In genomic region chr4:85207515-85207914, GRCm38 (mm10) we compare ENCODE assay signal across 25 mouse cellular contexts. TPM values are rescaled to one million over a fixed set of nuclear protein-coding genes. Genes with fewer than 3 reads are reported as not detected.
DNase-seq lines count a peak whose midpoint lies in the region; ATAC-seq and TF ChIP-seq lines count a peak whose summit lies in the region.
"Had no signal": no experiment of that assay in that cellular context is flagged by ENCODE, and none has a peak within 500 bp of the region (broad histone marks: within the 10 kb centered on the region; RNA-seq: fewer than 3 reads in every experiment).

No protein-coding gene starts in this region.

- peaks cover 3% of the 10 kb centered on the region for H3K4me1 ChIP-seq in hindbrain, postnatal 0 days (ENCODE audit: insufficient read depth, low read length)
- H3K4me1 ChIP-seq in hindbrain, embryonic 13.5 days (replicated peaks): peaks cover 8% of the 10 kb centered on the region
- H3K4me1 ChIP-seq in cortical plate, adult 2 months (ENCODE audit: control insufficient read depth, insufficient read depth, low read length): peaks cover 10% of the 10 kb centered on the region; the same call in 1 of the 2 replicates
- H3K4me1 ChIP-seq: liver, embryonic 15.5 days had no signal

- no peak for ATAC-seq in hindbrain, postnatal 0 days
- ATAC-seq in hindbrain, embryonic 13.5 days (ENCODE audit: low FRiP score): no peak
- ATAC-seq: activated CD4-positive, CD25-positive, alpha-beta regulatory T cell, adult 4 months; intestine, embryonic 15.5 days had no signal

- TF ChIP-seq CTCF in hindbrain, postnatal 0 days (IDR thresholded peaks at IDR 0.05; ENCODE audit: low read depth): no peak
- TF ChIP-seq CTCF in cortical plate, adult 2 months (IDR thresholded peaks at IDR 0.05; ENCODE audit: extremely low read depth, insufficient read depth, low read length): no peak

- no peak overlapping the region for H3K27ac ChIP-seq in hindbrain, postnatal 0 days
- no peak overlapping the region for H3K27ac ChIP-seq in hindbrain, embryonic 13.5 days
- no peak overlapping the region for H3K27ac ChIP-seq in cortical plate, adult 2 months (ENCODE audit: insufficient read depth, low read length)
- H3K27ac ChIP-seq: forebrain, embryonic 10.5 days; heart, embryonic 15.5 days; intestine, embryonic 15.5 days; limb, embryonic 15.5 days; liver, embryonic 15.5 days; macrophage; midbrain, embryonic 10.5 days; neural tube, embryonic 12.5 days had no signal

- H3K27me3 ChIP-seq in hindbrain, postnatal 0 days (ENCODE audit: insufficient read depth, low read length): no peaks in the 10 kb centered on the region
- H3K27me3 ChIP-seq in hindbrain, embryonic 13.5 days: peaks cover 20% of the 10 kb centered on the region
- H3K27me3 ChIP-seq: CH12.LX had no signal

- peak; percentile 48 to 57 for DNase-seq in cerebellum, postnatal 25 days
- DNase-seq in cerebellum, adult 11 months: no peak
- no peak for DNase-seq in hindbrain, postnatal 0 days (ENCODE audit: low spot score)
- peak; percentile 35 for DNase-seq in ES-CJ7 (ENCODE audit: low read depth, low spot score)
- DNase-seq in gastrocnemius, postnatal 25 days: no peak
- DNase-seq: adrenal gland, postnatal 14 days; gastrocnemius, postnatal 36 days; kidney, adult 9 months; kidney, postnatal 36 days; spleen, adult 18-20 months; thymus, postnatal 36 days had no signal

- peak overlapping the region; percentile 91 for H3K4me2 ChIP-seq in hindbrain, postnatal 0 days (ENCODE audit: low read depth, low read length)
- H3K4me2 ChIP-seq in hindbrain, embryonic 13.5 days: no peak overlapping the region
- H3K4me2 ChIP-seq: heart, embryonic 15.5 days; intestine, embryonic 15.5 days; limb, embryonic 15.5 days; liver, embryonic 15.5 days; neural tube, embryonic 12.5 days had no signal

- 90% methylated on average over 9 of the region's 9 CpGs for WGBS in hindbrain, postnatal 0 days
- 93% methylated on average over 9 of the region's 9 CpGs for WGBS in hindbrain, embryonic 13.5 days

- no peak overlapping the region for H3K9ac ChIP-seq in hindbrain, postnatal 0 days (replicated peaks; ENCODE audit: low read length)
- H3K9ac ChIP-seq in hindbrain, embryonic 13.5 days: no peak overlapping the region
- H3K9ac ChIP-seq: heart, embryonic 15.5 days; intestine, embryonic 15.5 days; limb, embryonic 15.5 days; liver, embryonic 15.5 days; neural tube, embryonic 12.5 days had no signal

- H3K4me3 ChIP-seq in hindbrain, postnatal 0 days (ENCODE audit: low read length): no peak overlapping the region
- no peak overlapping the region for H3K4me3 ChIP-seq in hindbrain, embryonic 13.5 days
- peak overlapping the region; percentile 97 for H3K4me3 ChIP-seq in cortical plate, adult 2 months (ENCODE audit: insufficient read depth, low read length)
- H3K4me3 ChIP-seq: forebrain, embryonic 10.5 days; heart, embryonic 15.5 days; intestine, embryonic 15.5 days; limb, embryonic 15.5 days; liver, embryonic 15.5 days; midbrain, embryonic 10.5 days; neural tube, embryonic 12.5 days had no signal

- no peaks in the 10 kb centered on the region for H3K9me3 ChIP-seq in hindbrain, postnatal 0 days (ENCODE audit: low read length)
- H3K9me3 ChIP-seq in hindbrain, embryonic 13.5 days: no peaks in the 10 kb centered on the region
- H3K9me3 ChIP-seq: forebrain, embryonic 10.5 days; heart, embryonic 15.5 days; intestine, embryonic 15.5 days; limb, embryonic 15.5 days; liver, embryonic 15.5 days; midbrain, embryonic 10.5 days; neural tube, embryonic 12.5 days had no signal

- no peaks in the 10 kb centered on the region for H3K36me3 ChIP-seq in hindbrain, postnatal 0 days (ENCODE audit: insufficient read depth, low read length)
- no peaks in the 10 kb centered on the region for H3K36me3 ChIP-seq in hindbrain, embryonic 13.5 days
- H3K36me3 ChIP-seq: forebrain, embryonic 10.5 days; heart, embryonic 15.5 days; intestine, embryonic 15.5 days; limb, embryonic 15.5 days; liver, embryonic 15.5 days; midbrain, embryonic 10.5 days; neural tube, embryonic 12.5 days had no signal

- no peak for TF ChIP-seq POLR2A in cortical plate, adult 2 months (IDR thresholded peaks at IDR 0.05; ENCODE audit: extremely low read depth, insufficient read depth, low read length)

RNA-seq across cellular contexts. Expression of gene Sh3gl2, which starts 2.6 kb away (rescaled TPM):
- 41.9 and 44.7 TPM in 2 replicates for total RNA-seq in hindbrain, postnatal 0 days (2014; rRNA removed)
- 119 and 129 TPM in 2 replicates for polyA plus RNA-seq in hindbrain, postnatal 0 days (2015; fragmentation: Nextera tagmentation; extraction: Ambion mirVana)
- 57.7 and 63.2 TPM in 2 replicates for polyA plus RNA-seq in hindbrain, embryonic 13.5 days (2015; fragmentation: Nextera tagmentation; extraction: Ambion mirVana)
- polyA plus RNA-seq in cortical plate, adult 2 months (2012; rRNA removed): 236 and 244 TPM in 2 replicates
- 1 to 10 TPM in 1 of 2 experiments, under 1 TPM in 1; 0.84 to 1.1 TPM for total RNA-seq in gastrocnemius, postnatal 25 days (2021)
- total RNA-seq: CH12.LX; hematopoietic stem cell, adult 5-6 weeks; monocyte, adult 5-6 weeks had no signal
- polyA plus RNA-seq: activated CD4-positive, CD25-positive, alpha-beta regulatory T cell, adult 4 months; liver, embryonic 15.5 days; macrophage had no signal

Comparison
In these comparisons a context has a peak if more than half of its experiments do, and no peak if none do; other contexts are left out.
1. DNase-seq: peak in cerebellum, postnatal 25 days (2 of 2) and ES-CJ7 (single experiment); none in cerebellum, adult 11 months (single experiment), hindbrain, postnatal 0 days (single experiment) and gastrocnemius, postnatal 25 days (single experiment).